Mouse (Mus musculus) hindbrain, embryonic 16.5 days (tissue): Measurements from ENCODE around the gene Tsks. TPM values are rescaled to one million over a fixed set of nuclear protein-coding genes. Genes with fewer than 3 reads are reported as not detected.

Experiments used
- ATAC-seq: fragments of 200-750 bp; cut with Nextera tagmentation; 2 replicates; pipeline ENCODE4 v1.8.0; 2017; ENCODE audit warnings: moderate TSS enrichment, moderate library complexity
- H3K27ac ChIP-seq: fragments of 300-500 bp; sonication (generic); 2 replicates; pipeline ENCODE4 v1.5.1; 2014; ENCODE audit warnings: low read depth, mild to moderate bottlenecking, control low read depth, low read length, moderate library complexity
- H3K27me3 ChIP-seq: fragments of 300-500 bp; sonication (generic); replicated peaks from 2 replicates; pipeline ENCODE4 v1.6.1; 2014; ENCODE audit warnings: low read length; ENCODE audit not compliant: control insufficient read depth, insufficient read depth
- H3K36me3 ChIP-seq: fragments of 300-500 bp; sonication (generic); 2 replicates; pipeline ENCODE4 v1.6.1; 2014; ENCODE audit warnings: mild to moderate bottlenecking, low read length, moderate library complexity, mixed read lengths; ENCODE audit not compliant: control insufficient read depth, insufficient read depth
- H3K4me1 ChIP-seq: fragments of 300-500 bp; sonication (generic); 2 replicates; pipeline ENCODE4 v1.6.1; 2014; ENCODE audit warnings: low read depth, low read length; ENCODE audit not compliant: control insufficient read depth, insufficient read depth
- H3K4me2 ChIP-seq: fragments of 300-500 bp; sonication (generic); 2 replicates; pipeline ENCODE4 v1.6.1; 2014; ENCODE audit warnings: mild to moderate bottlenecking, low read length, control low read depth, moderate library complexity
- H3K4me3 ChIP-seq: fragments of 300-500 bp; sonication (generic); 2 replicates; pipeline ENCODE4 v1.5.1; 2014; ENCODE audit warnings: mild to moderate bottlenecking, low read length, control low read depth, moderate library complexity
- H3K9ac ChIP-seq: fragments of 300-500 bp; sonication (generic); 2 replicates; pipeline ENCODE4 v1.6.1; 2014; ENCODE audit warnings: low read depth, mild to moderate bottlenecking, control low read depth, low read length, moderate library complexity
- H3K9me3 ChIP-seq: fragments of 300-500 bp; sonication (generic); 2 replicates; pipeline ENCODE4 v1.6.1; 2014; ENCODE audit warnings: mild to moderate bottlenecking, low read length, moderate library complexity; ENCODE audit not compliant: control insufficient read depth
- WGBS: fragments of 180-500 bp; shearing (Covaris S2); extraction: QIAGEN DNeasy Blood & Tissue Kit; methylation state at CpG from one replicate; pipeline ENCODE4 v1.1.7; 2014; 5-methylcytosine and 5-hydroxymethylcytosine counted together
- polyA plus RNA-seq: library from polyadenylated mRNA; unstranded; fragments of >200 nt; fragmentation: Nextera tagmentation; extraction: Ambion mirVana; gene quantifications from 2 replicates; pipeline ENCODE4 v1.2.1, GENCODE M21; 2015

The Tsks gene
- polyA plus RNA-seq = 0.15 TPM in 1 of 2 replicates, not detected in the other

DNA sequence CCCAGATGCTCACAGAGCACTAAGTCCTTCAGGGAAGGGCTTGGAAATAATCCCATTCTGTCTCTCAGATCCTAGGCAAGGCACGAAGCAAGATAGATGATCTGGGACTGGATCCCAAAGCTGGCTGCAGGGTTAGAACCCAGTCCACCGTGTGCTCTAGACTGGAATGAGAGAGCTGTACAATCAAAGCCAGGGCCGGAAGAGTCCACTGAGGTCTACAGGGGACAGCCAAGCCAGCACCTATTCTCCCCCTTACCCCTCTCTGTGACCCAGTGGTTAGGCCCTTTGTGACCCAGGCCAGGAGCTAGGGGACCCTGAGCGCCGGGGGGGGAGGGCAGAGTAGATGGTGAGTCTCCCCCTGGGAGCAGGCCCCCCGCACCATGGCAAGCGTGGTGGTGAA is at the start of gene Tsks:
Gene Tsks, plus strand, starts transcription at position 301 of the 400 bp plus-strand sequence.
- H3K4me2 ChIP-seq = no peak within 1 kb of the TSS
- 84% methylated on average over 7 of the region's 7 CpGs for WGBS
- H3K9ac ChIP-seq = no peak within 1 kb of the TSS
- no peaks in the 10 kb centered on the region for H3K4me1 ChIP-seq
- no peaks in the 10 kb centered on the region for H3K9me3 ChIP-seq
- H3K27me3 ChIP-seq = no peaks in the 10 kb centered on the region
- no peak within 1 kb of the TSS for H3K4me3 ChIP-seq
- ATAC-seq = no peak
- no peak within 1 kb of the TSS for H3K27ac ChIP-seq
- H3K36me3 ChIP-seq = no peaks in the 10 kb centered on the region

DNA sequence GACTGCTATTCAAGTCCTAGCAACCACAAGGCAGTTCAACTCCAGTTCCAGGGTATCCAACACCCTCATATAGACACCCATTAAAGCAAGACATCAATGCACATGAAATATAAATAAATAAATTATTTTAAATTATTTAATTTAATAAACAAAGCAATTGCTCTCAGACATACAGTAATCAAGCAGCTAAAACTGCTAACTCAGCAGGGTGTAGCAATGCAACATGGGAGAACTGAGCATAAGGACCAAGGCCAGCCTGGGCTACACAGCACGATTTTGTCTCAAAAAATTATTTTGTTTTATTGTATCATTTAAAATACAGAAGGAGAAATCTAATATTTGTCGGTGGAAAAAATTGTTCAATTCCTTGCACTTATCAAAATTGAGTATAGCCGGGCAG is 48.8 kb upstream of the Tsks start:
- Histone ChIP-seq H3K4me1 (peaks cover 44% of the 10 kb centered on the region), H3K27ac (peak overlapping the region; percentile 54), H3K36me3 (peaks cover 1% of the 10 kb centered on the region; the same call in 1 of the 2 replicates), H3K4me2 (no peak overlapping the region), H3K27me3 (no peaks in the 10 kb centered on the region), H3K9ac (no peak overlapping the region), H3K4me3 (no peak overlapping the region), H3K9me3 (no peaks in the 10 kb centered on the region)
- 90% methylated on average over 3 of the region's 3 CpGs for WGBS
- ATAC-seq = no peak

DNA sequence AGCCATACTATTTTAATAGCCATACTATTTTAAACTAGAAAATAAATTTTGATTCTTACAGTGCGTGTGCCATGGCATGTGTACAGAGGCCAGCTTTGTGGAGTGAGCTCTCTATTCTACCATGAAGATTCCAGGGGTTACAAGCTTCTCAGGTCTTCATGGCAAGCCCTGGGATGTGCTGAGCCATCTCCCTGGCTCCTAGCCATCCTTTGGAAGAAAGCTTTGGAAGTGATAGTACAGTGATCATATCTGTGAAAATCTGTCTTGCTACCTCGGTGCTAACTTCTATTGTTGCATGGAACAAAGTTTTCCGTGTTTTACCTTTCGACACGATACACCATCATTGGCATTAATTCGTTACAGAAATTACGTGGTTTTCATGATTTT is 47.8 kb upstream of the Tsks start:
- Histone ChIP-seq H3K9ac (peak overlapping the region; percentile 19), H3K9me3 (no peaks in the 10 kb centered on the region), H3K27me3 (no peaks in the 10 kb centered on the region), H3K4me1 (peaks cover 39% of the 10 kb centered on the region), H3K4me3 (peak overlapping the region; percentile 79), H3K36me3 (peaks cover 7% of the 10 kb centered on the region), H3K27ac (peak overlapping the region; percentile 92), H3K4me2 (peak overlapping the region; percentile 87)
- ATAC-seq = no peak
- 15% methylated on average over 7 of the region's 7 CpGs for WGBS

DNA sequence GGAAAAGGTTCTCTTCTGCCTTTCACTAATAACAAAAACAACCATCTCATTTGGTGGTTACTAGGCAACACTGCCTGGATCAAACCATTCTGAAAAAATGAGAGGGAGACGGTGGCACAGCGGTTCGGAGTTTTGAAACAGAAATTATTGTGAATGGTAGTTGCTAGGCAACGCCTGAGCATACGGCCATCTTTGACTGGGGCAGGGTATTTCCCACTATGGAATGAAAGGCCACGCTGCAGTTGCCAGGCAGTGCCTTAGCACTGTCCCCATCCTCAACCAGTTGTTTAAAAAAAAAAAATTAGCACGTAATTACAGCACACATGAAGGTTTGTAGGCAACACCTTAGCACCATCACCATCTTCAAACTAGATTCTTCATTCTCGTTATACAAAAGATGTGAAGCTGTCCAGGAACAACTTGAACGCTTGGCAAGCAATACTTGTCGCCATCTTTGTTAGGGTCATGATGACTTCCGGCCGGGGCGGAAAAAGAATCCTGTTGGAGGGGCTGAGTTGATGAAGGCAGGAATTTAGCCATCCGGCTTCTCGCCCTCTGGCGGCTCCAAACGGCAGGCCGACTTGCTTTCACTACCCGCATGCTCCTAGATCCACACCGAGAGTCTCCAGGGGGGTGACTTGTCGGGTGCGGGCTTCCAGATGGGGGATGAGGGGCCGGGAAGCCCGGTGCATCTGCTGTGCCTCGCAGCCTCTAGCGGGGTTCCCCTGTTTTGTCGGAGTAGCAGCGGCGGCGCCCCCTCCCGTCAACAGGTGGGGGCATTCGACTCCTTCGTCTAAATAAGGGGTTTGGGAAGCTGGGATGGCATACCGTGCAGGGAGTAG is 47.2 kb upstream of the Tsks start, which contains the start of gene Fuz:
Gene Fuz, plus strand, starts transcription at position 487 of the 842 bp plus-strand sequence.
- peak; percentile 81 for ATAC-seq
- H3K4me1 ChIP-seq = peaks cover 33% of the 10 kb centered on the region
- H3K27me3 ChIP-seq = no peaks in the 10 kb centered on the region
- peak within 1 kb of the TSS; percentile 84 for H3K9ac ChIP-seq
- no peaks in the 10 kb centered on the region for H3K9me3 ChIP-seq
- peak within 1 kb of the TSS; percentile 79 for H3K4me3 ChIP-seq
- peaks cover 7% of the 10 kb centered on the region for H3K36me3 ChIP-seq
- WGBS = under 1% methylated on average over 34 of the region's 34 CpGs
- H3K4me2 ChIP-seq = peak within 1 kb of the TSS; percentile 87
- peak within 1 kb of the TSS; percentile 92 for H3K27ac ChIP-seq

DNA sequence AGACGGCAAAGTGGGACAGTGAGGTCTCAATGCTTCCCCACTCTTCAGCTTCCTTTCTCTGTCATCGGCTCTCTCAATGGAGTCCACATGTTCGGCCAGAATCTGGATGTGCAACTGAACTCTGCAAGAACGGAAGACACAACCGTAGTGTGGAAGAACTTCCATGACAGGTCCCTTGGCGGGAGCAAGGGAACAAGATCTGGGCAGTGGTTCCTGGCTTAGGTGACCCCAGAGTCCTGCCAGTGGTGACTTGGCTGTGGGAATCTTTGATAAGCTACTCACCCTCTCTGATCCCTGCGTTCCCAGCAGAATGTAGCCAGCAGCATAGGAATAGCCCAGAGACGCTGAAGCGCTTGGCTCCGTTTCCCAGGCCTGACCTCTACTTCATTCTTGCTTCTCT is 46.5 kb upstream of the Tsks start:
- H3K27me3 ChIP-seq = no peaks in the 10 kb centered on the region
- ATAC-seq = no peak
- H3K36me3 ChIP-seq = peaks cover 10% of the 10 kb centered on the region
- peaks cover 31% of the 10 kb centered on the region for H3K4me1 ChIP-seq
- no peaks in the 10 kb centered on the region for H3K9me3 ChIP-seq
- H3K4me2 ChIP-seq = peak overlapping the region; percentile 87
- 21% methylated on average over 10 of the region's 10 CpGs for WGBS
- H3K27ac ChIP-seq = peak overlapping the region; percentile 92
- H3K9ac ChIP-seq = peak overlapping the region; percentile 84
- peak overlapping the region; percentile 79 for H3K4me3 ChIP-seq

DNA sequence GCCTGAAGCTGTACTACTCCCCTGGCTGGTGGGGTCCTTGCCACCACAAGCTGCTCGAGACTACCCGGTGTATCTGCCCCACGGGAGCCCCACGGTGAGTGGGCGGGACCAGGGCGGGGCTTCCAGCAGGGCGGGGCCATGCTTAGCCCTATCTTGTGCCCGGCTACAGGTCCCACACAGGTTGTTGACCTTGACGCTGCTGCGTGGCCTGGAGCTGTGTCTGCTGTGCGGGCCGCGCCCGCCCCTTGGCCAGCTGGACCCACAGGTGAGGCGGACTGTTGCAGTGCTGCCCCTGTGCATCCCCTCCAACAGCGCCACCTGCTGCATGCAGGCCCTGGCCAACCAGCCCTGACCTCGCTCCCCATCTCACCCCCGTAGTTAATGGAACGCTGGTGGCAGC is 44.4 kb upstream of the Tsks start:
- Histone ChIP-seq H3K9ac (peak overlapping the region; percentile 22; the same call in 1 of the 2 replicates), H3K4me2 (no peak overlapping the region), H3K27me3 (no peaks in the 10 kb centered on the region), H3K36me3 (peaks cover 13% of the 10 kb centered on the region), H3K27ac (no peak overlapping the region), H3K4me3 (no peak overlapping the region), H3K4me1 (peaks cover 23% of the 10 kb centered on the region), H3K9me3 (no peaks in the 10 kb centered on the region)
- 29% methylated on average over 19 of the region's 19 CpGs for WGBS
- ATAC-seq = no peak

DNA sequence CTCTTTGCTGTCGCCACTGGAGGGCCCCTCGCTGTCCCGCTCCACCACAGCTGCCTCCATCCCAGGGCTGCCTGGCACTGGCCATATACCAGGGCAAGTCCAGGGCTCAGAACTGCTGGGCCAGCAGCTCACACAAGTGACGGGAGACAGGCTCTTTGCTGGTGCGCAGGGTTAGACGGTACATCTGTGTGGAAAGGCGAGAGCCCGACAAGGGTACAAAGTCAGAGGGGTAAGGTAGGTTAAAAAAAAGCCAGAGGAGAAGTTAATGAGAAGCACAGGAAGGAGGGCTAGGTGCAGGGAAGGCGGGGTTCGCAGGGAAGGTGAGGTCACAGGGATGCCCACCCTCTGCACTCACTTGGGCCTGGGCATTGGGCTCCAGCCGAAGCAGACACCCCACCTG is 42.4 kb upstream of the Tsks start:
- no peak overlapping the region for H3K4me3 ChIP-seq
- H3K36me3 ChIP-seq = peaks cover 32% of the 10 kb centered on the region
- H3K27ac ChIP-seq = no peak overlapping the region
- H3K27me3 ChIP-seq = no peaks in the 10 kb centered on the region
- no peak overlapping the region for H3K4me2 ChIP-seq
- no peaks in the 10 kb centered on the region for H3K9me3 ChIP-seq
- 89% methylated on average over 11 of the region's 11 CpGs for WGBS
- no peak overlapping the region for H3K9ac ChIP-seq
- H3K4me1 ChIP-seq = peaks cover 17% of the 10 kb centered on the region
- no peak for ATAC-seq

DNA sequence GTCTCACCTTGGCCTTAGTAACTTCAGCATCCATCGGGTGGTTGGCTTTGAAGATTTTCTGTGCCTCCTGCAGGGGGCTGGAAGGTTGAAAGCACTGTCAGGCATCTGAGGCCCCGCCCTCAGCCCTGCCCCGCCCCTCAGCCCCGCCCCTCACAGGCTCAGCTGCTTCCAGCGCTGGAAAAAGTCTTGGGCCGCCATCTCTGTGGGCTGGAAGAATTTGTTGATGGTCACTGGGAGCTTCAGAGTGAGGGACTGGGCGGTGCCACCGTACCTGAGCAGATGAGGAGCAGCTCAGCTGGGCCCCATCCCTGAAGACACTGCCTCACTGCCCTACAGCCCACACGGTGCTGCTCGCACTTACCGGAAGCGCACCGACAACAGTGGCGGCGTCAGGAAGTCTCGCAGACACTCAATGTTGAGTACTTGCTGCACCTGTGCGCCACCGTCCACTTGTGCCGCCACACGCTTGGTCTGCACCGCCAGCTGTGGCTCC is 41.7 kb upstream of the Tsks start:
- Histone ChIP-seq H3K27me3 (no peaks in the 10 kb centered on the region), H3K9me3 (no peaks in the 10 kb centered on the region), H3K27ac (no peak overlapping the region), H3K4me3 (no peak overlapping the region), H3K4me2 (peak overlapping the region; percentile 46), H3K36me3 (peaks cover 37% of the 10 kb centered on the region), H3K9ac (no peak overlapping the region), H3K4me1 (peaks cover 17% of the 10 kb centered on the region)
- WGBS = 18% methylated on average over 21 of the region's 21 CpGs
- 0 out of 2 replicates have a peak, but pooled peaks have one; percentile 9 for ATAC-seq

DNA sequence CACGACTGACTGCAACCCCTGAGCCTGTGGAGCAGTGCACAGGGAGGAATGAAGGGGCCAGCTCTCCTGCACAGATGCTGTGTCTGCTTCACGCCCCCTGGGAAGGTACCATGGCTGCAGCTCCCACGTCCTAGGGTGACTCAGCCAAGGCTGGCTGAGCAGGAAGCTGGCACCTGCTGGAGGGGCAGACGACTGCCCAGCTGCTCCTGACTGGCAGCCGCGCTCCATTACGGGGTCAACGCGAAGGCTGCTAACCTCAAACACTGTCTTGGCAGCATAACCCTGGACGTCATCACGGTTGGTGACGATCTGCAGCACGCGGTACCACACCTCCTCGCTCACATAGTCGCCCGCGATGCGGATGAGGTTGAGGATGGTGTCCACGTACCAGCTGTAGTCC is 37.6 kb upstream of the Tsks start:
- Histone ChIP-seq H3K36me3 (peaks cover 58% of the 10 kb centered on the region), H3K27me3 (no peaks in the 10 kb centered on the region), H3K27ac (no peak overlapping the region), H3K9ac (no peak overlapping the region), H3K4me3 (no peak overlapping the region), H3K9me3 (no peaks in the 10 kb centered on the region), H3K4me2 (no peak overlapping the region), H3K4me1 (peaks cover 5% of the 10 kb centered on the region)
- no peak for ATAC-seq
- 86% methylated on average over 20 of the region's 20 CpGs for WGBS
